Mouse (Mus musculus) CD4-positive, CD25-positive, alpha-beta regulatory T cell, adult 2 months (primary cell): ENCODE measurements at regions not wholly inside any gene's neighbourhood (a gene's known extent, or its start where the extent isn't known, plus 50 kb on each side); places are given as distances from the start of the nearest gene placed in this dataset.

Source experiments
- DNase-seq: peaks from one replicate; pipeline ENCODE4 v3.0.0-alpha.2; 2012; ENCODE audit warnings: low read depth, low spot score

DNA sequence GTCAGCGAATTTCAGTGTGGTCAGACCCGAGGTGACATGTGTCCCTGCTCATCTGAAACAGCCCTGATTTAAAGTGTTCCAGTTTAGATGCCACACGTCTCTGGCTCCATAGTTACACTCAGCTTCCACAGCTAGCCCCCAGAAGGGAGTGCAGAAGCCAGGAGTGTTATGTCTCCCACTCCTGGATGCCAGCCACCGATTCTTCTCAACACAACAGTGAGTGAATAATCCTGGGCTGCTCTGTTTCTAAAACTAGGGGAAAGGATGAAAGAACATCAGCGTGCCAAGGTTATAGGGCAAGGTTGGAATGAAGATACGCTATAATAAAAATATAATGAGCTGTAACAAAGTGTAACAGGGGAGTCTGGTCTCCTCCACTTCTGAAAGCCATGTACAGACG, 51.5 kb upstream of the Stmnd1 start:
- no peak for DNase-seq

DNA sequence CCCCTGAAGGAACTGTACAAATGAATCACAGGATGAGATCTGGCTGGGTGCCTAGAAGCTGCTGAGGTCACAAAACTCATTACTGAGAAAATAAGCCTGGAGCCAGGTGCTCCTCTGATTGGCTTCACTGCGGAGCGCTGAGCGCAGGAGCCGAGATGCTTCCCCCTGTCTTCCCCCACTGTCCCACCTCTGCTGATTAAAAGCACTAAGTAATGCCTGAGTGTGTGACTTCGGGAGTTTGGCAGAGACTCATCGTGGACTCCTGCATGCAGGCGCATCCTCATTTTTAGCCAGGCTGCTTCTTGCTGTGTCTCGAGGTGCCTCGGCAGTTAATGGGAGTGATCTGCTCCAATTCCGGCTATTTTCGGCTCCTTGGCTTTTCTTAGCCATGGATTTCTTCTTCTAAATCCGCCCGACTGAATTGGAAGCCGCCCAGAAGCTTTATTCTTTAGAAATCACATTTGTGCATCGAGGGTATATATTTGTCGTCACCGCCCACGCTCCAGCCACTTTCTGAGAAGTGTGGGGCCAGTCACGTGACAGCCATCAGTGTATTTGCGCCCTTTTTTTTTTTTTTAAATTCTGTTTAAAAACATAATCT, 55.3 kb upstream of the Stmnd1 start:
- no peak for DNase-seq

DNA sequence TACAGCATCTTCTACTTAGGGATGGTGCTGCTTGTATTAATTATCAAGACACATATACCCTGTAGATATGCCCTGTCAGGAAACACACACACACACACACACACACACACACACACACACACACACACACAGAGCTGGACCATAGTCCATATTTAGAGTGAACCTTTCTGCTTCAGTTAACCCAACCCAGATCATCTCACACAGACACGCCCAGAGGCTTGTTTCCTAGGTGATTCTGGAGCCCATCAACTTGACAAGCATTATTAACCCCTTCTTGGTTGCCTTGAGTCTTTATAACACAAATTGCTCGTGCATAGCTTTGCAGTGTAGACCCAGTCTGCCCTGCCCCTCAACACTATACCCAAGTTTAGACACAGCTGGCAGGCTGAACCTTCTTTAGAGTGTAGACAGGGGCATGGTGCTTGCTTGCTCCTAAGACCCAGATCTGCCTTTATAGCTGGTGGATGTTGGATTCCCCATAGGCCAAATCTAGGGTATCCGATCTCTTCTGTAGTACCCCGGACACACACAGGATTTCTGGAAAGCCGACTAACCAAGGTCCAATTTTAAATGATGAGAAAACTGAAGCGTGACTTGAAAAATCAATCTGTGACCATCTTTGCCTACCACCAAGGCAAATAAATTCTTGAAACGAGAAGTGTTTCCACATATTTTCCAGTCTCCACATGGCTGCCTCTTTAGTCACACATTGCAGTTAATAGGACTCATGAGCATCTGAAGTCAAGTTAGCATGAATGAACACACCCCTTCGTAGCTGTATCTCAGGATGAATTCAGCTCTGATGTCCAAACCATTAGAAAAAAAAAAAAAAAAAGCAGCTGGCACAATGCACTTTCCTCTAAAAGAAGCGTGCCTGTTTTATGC, 56.3 kb upstream of the Stmnd1 start:
- no peak for DNase-seq

DNA sequence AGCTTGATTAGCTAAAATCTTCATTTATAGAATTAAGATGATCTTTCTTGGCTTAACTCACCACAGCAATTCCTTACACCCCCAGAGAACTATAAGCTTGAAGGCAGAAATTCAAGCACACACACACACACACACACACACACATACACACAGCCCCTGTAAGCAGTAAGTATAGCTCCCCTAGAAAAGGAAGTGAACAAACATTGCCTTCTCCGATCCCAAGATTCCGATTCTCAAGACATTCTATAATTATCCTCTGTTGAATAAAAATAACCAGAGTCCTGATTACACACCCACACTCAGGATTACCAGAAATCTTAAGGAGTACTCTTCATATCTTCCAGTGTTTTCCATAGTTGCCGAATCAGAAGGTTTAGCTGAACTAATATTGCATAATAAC, 70.0 kb upstream of the Stmnd1 start:
- DNase-seq, result no peak

DNA sequence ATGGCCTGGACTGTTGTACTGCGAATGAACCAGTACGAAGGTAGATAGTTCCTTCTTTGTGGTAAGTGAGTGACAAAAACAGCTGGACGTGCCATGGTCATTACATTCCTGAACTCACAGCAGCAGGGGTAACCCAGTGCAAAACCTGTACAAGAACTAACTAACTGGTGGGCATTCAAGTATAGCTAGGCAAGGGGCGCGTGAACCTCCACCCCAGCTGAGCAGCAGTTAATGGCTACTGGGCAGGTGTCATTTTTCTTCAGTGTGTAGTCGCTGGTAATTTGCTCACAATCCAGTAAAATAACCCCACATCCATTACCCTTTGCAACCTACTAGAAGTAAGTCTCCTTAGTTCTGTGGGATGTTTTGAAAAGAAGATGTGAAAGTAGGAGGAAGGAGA, 70.9 kb upstream of the Stmnd1 start:
- DNase-seq, result no peak

DNA sequence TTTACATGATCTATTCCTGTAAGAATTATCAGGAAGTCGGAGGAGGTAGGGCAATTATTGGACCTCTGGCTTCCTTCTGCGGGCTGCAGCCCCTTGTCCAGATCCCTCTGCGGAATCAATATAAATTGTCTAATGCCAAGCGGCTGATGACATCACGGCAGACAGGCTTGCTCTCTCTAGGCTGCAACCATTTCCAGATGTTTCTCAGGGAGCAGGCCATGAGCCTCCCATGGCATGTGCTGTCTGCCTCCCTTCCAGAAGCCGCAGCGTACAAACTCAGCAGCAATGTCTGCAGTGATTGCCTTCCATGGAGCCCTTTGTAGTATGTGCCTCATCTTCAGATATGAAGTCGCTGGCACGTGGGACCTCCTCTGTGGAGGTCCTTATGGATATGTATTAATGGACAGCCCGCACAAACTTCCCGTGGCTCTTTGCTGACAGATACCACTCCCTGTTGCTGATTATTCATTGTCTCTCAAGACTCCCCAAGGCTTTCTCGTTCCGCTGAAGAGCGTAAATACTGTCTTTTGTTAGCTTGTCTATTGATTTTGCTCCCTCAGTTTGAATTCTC, 72.4 kb upstream of the Stmnd1 start:
- no peak for DNase-seq

DNA sequence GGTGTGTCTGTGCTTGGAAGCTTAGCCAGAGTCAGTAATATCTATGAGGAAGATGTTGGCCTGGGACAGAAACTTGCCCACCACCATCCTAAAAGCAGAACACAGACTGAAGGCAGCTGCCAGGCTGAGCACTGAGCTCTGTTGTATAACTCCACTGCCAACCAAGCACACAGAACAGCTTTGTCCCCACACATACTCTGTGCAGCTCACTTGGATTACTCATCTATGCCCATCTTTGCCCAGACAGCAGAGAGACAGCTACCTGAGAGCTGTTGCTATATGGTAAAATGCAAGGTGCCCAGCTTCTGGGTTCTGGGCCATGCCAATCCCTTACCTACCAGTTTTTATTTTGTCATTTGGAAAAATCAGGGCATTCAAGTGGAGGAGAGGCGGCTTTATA, 80.4 kb upstream of the Stmnd1 start:
- DNase-seq, result no peak

DNA sequence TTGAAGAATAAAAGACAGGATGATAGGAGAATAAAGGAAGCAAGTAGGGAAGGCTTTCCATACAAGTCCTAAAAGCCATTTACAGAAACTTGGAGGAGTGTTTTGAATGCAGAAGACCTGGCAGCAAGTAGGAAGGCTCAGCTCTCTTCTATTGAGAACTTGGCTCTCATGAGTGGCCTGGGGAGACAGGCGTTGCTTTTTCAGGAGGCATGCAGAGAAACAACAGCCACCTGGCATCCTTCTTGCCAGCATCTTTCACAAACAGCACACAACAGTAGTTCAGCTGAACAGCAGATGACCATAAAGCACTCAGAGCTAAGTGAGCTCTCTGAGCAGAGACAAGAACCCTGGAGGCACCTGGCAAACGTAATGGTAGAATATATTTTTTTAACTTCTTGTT, 83.8 kb upstream of the Stmnd1 start:
- DNase-seq, result no peak

DNA sequence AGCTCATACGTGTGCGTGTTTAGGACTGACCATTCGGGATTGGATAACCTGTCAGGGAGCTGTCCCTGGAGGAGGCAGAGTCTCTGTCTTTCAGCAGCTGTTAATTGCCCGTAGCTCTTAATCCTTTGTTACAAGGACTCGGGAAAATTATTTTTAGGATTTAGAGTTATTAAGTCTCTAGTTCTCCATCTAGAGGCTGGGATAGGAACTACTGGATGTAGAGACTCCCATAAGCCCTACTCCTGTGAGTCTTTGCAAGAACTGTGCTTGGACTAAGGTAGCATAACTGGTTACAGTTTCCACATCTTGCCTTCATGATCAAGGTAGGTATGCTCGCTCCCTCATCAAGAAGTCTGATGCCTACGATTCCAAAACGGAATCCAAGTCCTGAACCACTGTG, 90.7 kb upstream of the Stmnd1 start:
- no peak for DNase-seq

DNA sequence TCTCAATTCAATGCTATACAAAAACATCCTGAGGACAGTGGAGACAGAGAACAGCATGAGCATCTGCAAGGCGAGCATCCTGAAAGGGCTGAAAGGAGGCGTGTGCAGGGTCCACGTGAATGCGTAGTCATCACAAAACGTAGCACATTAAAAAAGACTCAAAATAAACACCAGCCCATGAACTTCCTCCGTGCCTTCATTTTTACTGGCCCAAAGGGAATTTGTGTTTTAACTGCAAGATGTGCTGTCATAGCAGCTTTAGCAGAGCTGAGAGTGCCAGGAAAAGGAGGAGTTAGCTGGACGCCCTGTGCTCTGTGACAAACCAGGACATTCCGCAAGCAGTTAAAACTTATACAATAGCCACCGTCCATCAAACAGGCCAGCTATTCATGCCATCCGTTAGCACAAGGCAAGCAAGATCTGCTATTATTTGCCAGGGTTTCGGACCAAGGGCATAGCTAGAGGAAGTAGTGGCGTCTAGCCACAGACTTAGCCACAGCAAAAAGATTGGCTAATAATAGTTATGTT, 92.9 kb upstream of the Stmnd1 start:
- no peak for DNase-seq

DNA sequence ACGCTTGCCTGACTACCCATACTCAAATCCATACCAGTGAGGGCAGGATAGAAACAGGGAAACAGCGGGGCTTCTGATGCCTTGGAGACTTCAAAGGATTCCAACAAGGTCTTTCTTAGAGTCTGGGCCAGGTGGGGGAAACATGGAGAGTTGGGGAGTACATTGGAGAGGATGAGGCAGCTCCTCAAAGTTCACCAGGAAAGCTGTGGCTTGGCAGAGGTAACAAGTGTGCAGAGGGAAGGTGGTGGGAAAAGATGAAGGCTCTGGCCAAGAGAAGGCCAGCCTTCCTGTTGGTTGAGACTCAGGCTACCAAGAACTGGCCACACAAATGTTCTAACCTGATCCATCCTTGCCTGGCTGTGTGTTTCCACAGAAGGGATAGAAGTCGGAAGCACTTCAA, 93.6 kb upstream of the Stmnd1 start:
- DNase-seq, result no peak

DNA sequence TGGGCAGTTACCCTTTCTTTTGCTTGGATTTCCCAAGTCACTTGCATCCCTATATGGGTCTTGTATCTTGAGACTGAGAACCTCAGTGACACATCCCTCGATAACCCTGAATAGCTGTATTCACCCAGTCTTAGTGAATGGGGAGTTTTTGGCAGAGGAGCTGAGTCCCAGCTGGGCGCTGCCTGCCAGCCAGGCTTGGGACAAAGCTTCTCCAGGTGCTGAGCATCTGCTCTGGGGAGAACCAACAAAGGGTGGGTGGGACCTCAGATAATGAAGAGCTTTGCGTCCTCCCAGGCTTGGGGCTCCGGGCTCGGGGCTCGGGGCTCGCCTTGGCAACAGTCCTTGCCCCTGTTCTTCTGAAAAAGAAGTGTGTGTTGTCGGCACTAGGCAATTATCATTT, 100.4 kb upstream of the Stmnd1 start:
- no peak for DNase-seq

DNA sequence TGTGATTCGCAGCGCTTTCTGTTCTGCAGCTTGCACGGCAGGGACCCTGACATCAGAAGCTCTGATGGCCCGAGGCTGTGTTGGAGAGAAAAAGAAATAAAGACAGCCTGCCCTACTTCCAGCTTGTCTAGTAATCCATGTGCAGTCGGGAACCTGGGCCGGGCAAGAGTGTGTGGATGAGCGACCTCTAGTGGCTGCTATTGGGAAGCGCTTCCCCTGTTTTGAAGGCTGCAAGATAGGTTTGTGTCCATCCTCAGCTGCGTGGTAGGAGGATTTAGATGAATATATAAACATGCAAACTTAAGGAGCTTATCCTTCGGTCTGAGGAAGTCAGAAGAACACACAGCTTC, 111.5 kb upstream of the Stmnd1 start:
- peak; percentile 75 for DNase-seq

DNA sequence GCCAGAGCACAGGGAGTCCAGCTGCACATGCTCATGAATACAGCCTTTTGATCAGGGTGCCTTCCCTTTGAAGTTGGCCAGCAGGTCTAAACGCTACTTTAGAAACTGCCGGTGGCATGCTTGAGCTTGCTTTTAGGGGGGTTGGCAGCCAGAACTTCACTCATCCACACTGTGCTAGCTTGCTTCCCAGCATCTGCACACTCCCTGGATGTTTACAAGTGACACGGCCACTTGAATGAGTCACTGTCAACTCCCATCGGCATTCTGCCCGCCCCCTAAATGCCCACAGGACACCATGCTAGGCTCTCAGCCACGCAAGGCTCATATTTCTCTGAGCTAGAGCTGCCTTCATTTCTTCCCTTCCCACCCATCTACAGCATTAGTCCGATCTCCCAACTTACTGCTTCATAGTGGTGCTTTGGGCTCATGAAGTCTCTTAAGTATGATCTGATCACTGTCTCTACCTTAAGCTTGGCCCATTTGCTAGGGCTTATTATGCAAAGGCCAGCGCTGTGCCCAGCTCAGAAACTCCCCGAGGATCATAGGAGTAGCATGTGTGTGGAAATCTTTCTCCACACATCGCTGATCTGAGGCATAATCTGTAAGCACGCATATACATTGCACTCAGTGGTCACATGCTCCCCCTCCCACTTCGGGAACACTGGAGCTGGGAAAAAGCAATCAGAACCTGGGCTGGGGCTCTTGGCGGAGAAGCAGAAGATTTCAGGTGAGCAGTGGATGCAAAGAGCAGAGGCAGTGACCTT, 112.1 kb upstream of the Stmnd1 start:
- peak; percentile 1 for DNase-seq

DNA sequence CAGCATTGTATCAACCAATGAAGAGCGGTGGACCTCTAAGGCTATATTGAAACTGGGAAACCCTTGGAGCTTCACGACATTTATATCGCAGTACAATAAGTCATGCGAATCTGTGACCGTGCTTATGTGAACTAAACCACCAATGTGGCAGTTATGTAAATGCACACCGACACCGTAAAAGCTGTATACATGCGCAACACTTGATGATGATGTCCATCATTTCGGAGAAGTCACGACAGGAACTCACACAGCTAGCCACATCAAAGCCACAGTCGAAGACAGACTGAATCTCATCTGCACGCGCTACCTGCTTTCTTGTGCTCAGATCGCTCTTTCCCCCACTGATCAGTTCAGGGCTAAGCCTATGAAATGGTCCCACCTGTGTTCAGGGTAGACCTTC, 114.2 kb upstream of the Stmnd1 start:
- peak; percentile 47 for DNase-seq

DNA sequence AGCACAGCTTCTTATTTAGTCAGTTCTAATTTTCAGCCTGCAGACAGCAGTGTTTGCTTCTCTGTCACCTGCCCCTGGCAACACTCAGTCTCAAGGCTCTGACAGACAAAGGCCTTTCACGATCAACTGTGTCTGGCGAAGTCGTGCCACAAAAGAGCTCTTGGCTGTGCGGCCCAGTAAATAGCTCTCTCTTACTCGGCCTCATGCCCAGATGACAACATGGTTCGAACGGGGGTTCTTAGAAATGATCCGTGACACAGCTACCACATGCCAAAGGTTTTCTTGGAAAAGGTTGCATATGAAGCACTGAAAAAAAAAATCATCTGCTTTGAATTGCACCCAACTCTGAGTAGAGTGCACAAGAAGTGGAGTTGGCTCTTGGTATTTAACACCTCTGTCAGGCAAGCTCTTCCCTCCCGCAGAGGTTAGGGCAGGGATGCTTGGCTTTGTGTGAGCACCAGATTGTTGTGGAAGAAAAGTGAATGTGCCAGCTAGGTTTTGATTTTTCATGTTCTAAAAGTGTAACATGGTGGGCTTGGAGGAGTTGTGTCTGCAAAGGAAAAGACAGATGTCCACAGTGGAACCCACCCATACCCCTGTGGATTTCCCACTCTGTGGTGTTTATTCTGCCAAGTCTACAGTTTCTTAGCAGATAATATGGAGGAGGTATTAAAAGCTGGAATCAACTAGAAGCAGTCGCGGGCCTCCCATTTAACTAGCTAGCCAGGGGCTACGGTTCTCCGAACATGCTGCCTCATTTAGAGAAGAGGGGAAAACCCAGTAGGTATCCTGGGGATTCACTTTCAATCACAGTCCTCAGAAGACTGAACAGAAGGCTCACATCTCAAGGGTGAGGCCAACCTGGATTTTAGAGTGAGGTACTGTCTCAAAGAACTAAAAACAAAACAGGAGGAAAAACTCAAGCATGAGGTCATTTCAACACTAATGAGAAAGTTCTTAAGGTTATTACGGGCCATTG, 120.0 kb upstream of the Stmnd1 start:
- no peak for DNase-seq

DNA sequence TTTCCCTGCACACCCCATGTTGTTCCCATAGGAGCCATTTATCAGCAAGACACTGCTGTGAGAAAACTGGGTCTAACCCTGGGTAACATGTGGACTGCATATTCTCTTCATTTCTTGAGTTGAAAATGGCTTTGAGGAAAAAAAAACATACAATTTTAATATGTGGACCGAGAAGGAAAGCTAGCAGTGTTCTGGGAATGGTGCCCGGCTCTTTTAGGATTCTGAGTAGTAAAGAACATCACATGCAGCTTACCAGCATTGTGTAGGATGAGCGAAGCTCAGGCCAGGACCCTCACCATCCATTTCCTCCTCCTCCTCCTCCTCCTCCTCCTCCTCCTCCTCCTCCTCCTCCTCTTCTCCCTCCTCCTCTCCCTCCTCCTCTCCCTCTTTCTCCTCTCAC, 133.5 kb upstream of the Stmnd1 start:
- no peak for DNase-seq

DNA sequence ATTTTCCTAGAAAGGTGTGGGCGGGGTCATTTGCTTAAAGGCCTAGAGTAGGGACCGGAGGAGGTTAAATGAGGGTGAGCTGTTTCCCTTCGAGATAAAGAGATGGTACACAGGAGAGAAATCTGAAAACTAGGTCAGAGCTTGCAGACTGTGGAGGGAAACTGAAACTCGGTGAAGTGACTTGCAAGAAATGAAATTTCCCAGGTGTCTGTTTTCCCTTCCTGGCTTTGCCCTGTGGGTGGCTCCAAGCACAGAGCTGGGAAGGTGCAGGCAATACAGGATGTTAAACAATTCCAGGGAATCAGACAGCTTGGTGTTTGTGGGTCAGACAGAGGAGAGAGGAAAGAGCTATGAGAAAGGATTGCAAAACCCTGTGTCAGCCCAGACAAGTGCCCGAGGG, 134.3 kb upstream of the Stmnd1 start:
- no peak for DNase-seq

DNA sequence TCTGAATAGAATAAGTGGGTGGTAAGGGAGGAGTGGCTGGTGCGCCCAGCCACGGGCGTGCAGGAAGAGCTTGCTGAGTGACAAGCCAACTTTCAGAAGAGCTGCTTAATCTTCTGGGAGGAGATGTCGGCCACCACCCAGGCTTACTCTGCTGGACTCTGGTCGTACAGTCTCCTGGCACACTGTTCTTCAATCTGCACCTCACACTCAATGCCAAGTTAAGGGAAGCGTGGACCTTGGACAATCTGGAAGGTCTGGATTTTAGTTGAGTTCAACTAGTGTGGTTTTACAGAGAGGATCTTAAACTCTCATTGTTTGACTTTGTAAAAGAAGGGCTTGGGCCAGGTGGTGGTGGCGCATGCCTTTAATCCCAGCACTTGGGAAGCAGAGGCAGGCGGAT, 138.1 kb upstream of the Stmnd1 start:
- DNase-seq, result no peak

DNA sequence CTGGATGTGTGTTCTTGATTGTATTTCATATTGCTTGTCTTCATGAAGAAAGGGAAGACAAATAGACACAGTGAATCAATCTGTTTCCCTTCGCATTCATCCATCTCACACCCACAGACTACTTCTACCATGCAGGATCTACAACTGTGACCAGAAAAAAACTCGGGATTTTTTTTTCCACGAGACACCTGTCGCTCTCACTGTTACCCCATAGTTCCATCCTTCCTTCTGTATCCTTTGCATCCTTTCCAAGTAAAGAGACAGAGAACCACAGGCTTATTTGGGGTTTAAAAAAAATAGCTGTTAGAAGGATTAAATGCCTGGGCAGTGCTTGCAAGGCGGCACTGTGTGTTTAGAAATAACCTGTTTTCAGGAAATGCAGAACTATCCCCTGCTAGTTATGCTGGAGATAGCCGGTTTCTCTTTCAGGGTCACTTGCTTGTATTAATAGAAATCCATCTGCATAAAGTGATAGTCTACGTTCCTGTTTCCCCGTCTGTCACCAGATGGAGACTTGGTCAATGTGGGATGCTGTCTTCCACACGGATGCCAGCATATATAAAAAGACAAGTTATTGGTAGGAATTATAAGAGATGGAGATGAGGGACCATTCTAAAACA, 144.2 kb upstream of the Stmnd1 start:
- DNase-seq, result no peak

DNA sequence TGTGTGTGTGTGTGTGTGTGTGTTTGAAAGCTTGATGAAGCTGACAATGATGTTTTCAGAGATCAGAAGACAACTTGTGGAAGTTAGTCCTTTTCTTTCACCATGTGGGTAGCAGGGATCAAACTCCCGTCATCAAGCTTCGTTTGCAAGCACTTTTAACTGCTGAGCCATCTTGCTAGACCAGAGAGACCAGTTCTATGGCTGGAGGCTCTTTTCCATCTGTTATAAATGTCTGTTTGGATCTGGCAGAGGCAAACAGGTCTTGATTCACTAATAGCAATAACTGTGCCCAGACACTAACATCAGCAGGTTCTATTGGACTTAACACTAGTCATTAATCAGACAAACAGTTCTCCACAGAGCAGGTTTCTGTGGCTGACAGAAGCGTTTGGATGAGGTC, 150.1 kb upstream of the Stmnd1 start:
- no peak for DNase-seq
